9 mouse cellular contexts compared by ENCODE assay signal in genomic region chr10:8804292-8804691, GRCm38 (mm10).
DNase-seq lines count a peak whose midpoint lies in the region; ATAC-seq lines count a peak whose summit lies in the region.
"Had no signal": no experiment of that assay in that cellular context is flagged by ENCODE, and none has a peak within 500 bp of the region (broad histone marks: within the 10 kb centered on the region; RNA-seq: fewer than 3 reads in every experiment).

No protein-coding gene starts in this region.

- DNase-seq in heart, adult 11 months, result peak; percentile 96
- no peak for DNase-seq in heart, postnatal 25 days (ENCODE audit: low spot score)
- peak; percentile 33 to 73 for DNase-seq in left cerebral cortex, postnatal 10 days (ENCODE audit: extremely low spot score in 1 of 2, low spot score in 2 of 2)
- peak; percentile 66 for DNase-seq in midbrain, embryonic 14.5 days
- DNase-seq in thymus, postnatal 25 days, result peak; percentile 68
- DNase-seq in urinary bladder, postnatal 14 days (ENCODE audit: low spot score), result no peak

- 28% methylated on average over 8 of the region's 8 CpGs for WGBS in embryonic facial prominence, embryonic 12.5 days
- 24% methylated on average over 8 of the region's 8 CpGs for WGBS in hindbrain, embryonic 12.5 days
- 32% methylated on average over 8 of the region's 8 CpGs for WGBS in midbrain, embryonic 14.5 days

- no peaks in the 10 kb centered on the region for H3K27me3 ChIP-seq in embryonic facial prominence, embryonic 12.5 days
- H3K27me3 ChIP-seq in hindbrain, embryonic 12.5 days, result no peaks in the 10 kb centered on the region
- H3K27me3 ChIP-seq in midbrain, embryonic 14.5 days (ENCODE audit: control insufficient read depth, insufficient read depth, low read length), result no peaks in the 10 kb centered on the region

- H3K4me1 ChIP-seq in embryonic facial prominence, embryonic 12.5 days, result peaks cover 28% of the 10 kb centered on the region
- H3K4me1 ChIP-seq in hindbrain, embryonic 12.5 days, result peaks cover 29% of the 10 kb centered on the region
- H3K4me1 ChIP-seq in midbrain, embryonic 14.5 days (ENCODE audit: control insufficient read depth, insufficient read depth, low read length), result peaks cover 19% of the 10 kb centered on the region

- H3K27ac ChIP-seq in embryonic facial prominence, embryonic 12.5 days, result peak overlapping the region; percentile 23; the same call in 1 of the 2 replicates
- H3K27ac ChIP-seq in hindbrain, embryonic 12.5 days, result 0 out of 2 replicates have a peak overlapping the region, but pooled peaks have one; percentile 17
- H3K27ac ChIP-seq in midbrain, embryonic 14.5 days (replicated peaks; ENCODE audit: low read depth, low read length), result 0 out of 2 replicates have a peak overlapping the region, but pooled peaks have one; percentile 26

- peak; percentile 53; the same call in 1 of the 2 replicates for ATAC-seq in embryonic facial prominence, embryonic 12.5 days (ENCODE audit: insufficient number of reproducible peaks, insufficient read depth, low FRiP score, low TSS enrichment)
- ATAC-seq in hindbrain, embryonic 12.5 days (ENCODE audit: low FRiP score), result peak; percentile 64
- peak; percentile 50 for ATAC-seq in midbrain, embryonic 14.5 days (ENCODE audit: low FRiP score, low TSS enrichment)

- H3K9ac ChIP-seq in embryonic facial prominence, embryonic 12.5 days, result no peak overlapping the region
- H3K9ac ChIP-seq in hindbrain, embryonic 12.5 days, result no peak overlapping the region
- H3K9ac ChIP-seq in midbrain, embryonic 14.5 days (replicated peaks; ENCODE audit: low read length), result no peak overlapping the region

- intact Hi-C loops in heart, postnatal 25 days (cut with DNase I), result no loop called here
- intact Hi-C loops in left cerebral cortex, postnatal 10 days (cut with DNase I), result no loop called here

- no peak overlapping the region for H3K4me2 ChIP-seq in embryonic facial prominence, embryonic 12.5 days (replicated peaks)
- no peak overlapping the region for H3K4me2 ChIP-seq in hindbrain, embryonic 12.5 days (replicated peaks)
- H3K4me2 ChIP-seq in midbrain, embryonic 14.5 days (ENCODE audit: low read length), result no peak overlapping the region

- no peak overlapping the region for H3K4me3 ChIP-seq in embryonic facial prominence, embryonic 12.5 days
- H3K4me3 ChIP-seq in hindbrain, embryonic 12.5 days, result no peak overlapping the region
- no peak overlapping the region for H3K4me3 ChIP-seq in midbrain, embryonic 14.5 days (replicated peaks; ENCODE audit: low read depth, low read length)
- H3K4me3 ChIP-seq: erythroblast, embryonic 14.5 days had no signal

- no peaks in the 10 kb centered on the region for H3K9me3 ChIP-seq in embryonic facial prominence, embryonic 12.5 days
- H3K9me3 ChIP-seq in hindbrain, embryonic 12.5 days (replicated peaks), result no peaks in the 10 kb centered on the region
- H3K9me3 ChIP-seq in midbrain, embryonic 14.5 days (ENCODE audit: control insufficient read depth, low read length), result no peaks in the 10 kb centered on the region

- 0 out of 2 replicates have a peak, but pooled peaks cover 6% of the 10 kb centered on the region for H3K36me3 ChIP-seq in embryonic facial prominence, embryonic 12.5 days
- peaks cover 1% of the 10 kb centered on the region for H3K36me3 ChIP-seq in hindbrain, embryonic 12.5 days
- no peaks in the 10 kb centered on the region for H3K36me3 ChIP-seq in midbrain, embryonic 14.5 days (ENCODE audit: control insufficient read depth, insufficient read depth, low read length)

Comparison
In these comparisons a context has a peak if more than half of its experiments do, and no peak if none do; other contexts are left out.
1. DNase-seq: peak in heart, adult 11 months (single experiment), left cerebral cortex, postnatal 10 days (2 of 2), midbrain, embryonic 14.5 days (single experiment) and thymus, postnatal 25 days (single experiment); none in heart, postnatal 25 days (single experiment) and urinary bladder, postnatal 14 days (single experiment).
2. Peak in every context shown above with its lines, with median percentiles within 50 percentile points of each other: ATAC-seq and H3K27ac ChIP-seq.